Mouse (Mus musculus): Measurements from ENCODE around the gene Ntm.

DNA sequence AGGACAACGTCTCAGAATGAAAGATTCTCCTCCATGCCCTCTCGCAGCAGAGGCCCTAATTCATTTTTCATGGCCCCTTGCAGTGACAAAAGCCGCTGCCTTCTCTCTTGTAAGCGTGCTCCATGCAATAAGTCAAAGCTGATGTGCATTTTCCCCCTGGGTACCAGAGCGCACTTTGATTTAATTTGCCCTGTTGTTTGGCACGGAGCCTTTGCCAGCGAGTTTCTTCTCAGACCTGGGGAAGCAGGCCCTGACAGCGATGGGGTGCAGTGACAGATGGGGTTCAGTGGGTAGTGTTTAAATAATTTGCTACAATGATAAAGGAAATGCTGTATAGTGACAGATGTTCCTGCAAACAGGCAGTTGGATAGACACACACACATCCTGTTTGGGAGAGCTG lies 904.1 kb downstream of the Ntm start:
- TF ChIP-seq CTCF (IDR thresholded peaks at IDR 0.05; ENCODE audit: control insufficient read depth, insufficient read depth, insufficient replicate concordance, low read depth, low read length) (no peak), POLR2A (IDR thresholded peaks at IDR 0.05; ENCODE audit: control insufficient read depth, low read depth, low read length) (no peak)
